Mouse (Mus musculus): ENCODE measurements around the gene Dlg1.

The Dlg1 gene

DNA sequence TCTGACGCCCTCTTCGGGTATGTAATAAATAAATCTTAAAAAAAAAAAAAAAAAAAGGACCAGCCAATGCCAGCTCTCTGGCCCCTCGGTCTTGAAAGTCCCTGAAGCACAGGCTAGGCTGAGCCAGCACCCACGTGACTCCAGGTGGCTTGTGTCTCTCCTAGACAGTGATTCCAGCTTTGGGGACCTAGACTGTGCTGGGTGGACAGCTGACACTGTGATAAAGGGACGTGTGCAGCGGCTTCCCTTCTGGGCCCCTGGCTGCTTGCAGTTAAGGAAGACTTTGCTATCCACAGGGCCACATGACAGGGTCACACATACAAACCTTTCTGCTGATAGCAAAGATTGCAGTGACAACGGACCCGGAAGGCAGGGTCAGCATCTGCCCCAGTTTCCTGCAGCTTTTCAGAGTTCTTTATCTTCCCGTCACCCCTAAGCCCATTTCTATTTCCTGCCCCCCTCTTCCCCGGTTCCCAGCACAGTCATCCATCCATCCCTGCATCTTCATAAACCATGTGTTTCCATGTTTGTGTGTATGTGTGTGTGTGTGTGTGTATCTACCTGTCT is 247.1 kb downstream of the Dlg1 start:
- DNase-seq, result no peak

DNA sequence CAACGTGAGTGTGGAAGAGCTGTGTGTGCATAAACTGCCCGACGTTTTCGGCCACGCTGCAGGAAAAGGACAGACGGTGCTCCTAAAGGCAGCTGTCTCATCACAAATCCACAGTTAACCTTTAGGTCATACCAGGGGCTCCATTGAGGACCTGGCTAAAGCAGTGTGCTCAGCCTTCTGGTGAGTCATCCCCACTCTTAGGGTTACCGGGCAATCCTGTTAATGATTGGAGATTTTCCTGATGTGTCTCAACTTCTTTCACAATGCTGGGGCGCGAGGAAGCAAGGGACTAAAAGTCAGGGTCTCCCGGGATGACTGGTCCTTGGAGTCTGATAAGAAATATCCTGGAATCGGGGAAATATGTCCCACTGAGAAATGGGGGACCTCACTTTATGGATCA is 254.5 kb downstream of the Dlg1 start:
- no peak for DNase-seq

DNA sequence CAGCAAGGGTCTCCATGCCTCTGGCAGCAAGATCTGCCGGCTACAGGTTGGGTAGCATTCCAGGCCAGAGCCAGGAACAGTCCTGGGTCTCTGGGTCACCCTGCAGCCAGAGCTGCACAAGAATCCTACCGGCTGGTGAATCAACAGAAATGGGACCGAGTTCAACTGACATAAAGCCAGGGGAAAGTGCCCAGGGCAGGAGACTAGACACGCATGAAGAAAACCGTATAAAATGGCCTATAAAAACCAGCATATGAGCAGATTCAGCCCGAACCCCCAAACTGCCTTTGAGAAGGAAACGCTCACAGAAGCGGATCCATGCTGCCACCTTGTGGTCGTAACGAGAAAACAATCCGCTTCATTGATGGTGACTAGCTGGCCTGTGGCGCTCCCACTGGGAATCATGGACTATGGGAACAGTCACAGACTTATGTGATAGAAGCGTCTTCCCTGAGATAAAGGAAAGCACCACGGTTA is 255.0 kb downstream of the Dlg1 start:
- DNase-seq, result peak; percentile 91

DNA sequence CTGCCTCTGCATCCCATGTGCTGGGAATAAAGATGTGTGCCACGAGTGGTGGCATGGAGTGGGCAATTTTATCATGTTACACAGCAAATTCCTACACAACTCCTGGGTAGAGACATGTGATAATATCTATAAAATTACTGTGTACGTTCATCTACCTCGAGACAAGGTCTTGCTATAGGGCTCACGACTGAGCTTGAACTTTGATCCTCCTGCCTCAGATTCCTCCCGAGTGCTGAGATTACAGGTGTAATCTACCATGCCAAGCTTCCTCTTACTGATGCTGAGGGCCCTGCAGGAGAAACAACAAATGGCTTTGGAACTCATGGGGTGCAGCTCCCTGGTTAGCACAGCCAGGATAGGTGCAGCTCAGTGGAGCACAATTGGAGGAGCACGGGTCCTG is 261.1 kb downstream of the Dlg1 start:
- no peak for DNase-seq
